Mouse (Mus musculus): ENCODE results near the gene Rbks.

GRCm38 (mm10) chr5:31644272-31644671 lies 53.2 kb downstream of the Rbks start:
- no peak for TF ChIP-seq POLR2A (IDR thresholded peaks at IDR 0.05; ENCODE audit: control insufficient read depth, extremely low read depth, insufficient read depth, low read length, poor library complexity)
- no peak for TF ChIP-seq CTCF (IDR thresholded peaks at IDR 0.05; ENCODE audit: borderline replicate concordance, control insufficient read depth, extremely low read depth, insufficient read depth, low read length, poor library complexity)

Data from thymus, adult 2 months (tissue).